Mouse (Mus musculus) gastrocnemius, postnatal 25 days (tissue): ENCODE data around the gene Scn2b. TPM values are rescaled to one million over a fixed set of nuclear protein-coding genes. Genes with fewer than 3 reads are reported as not detected.

Source experiments
- DNase-seq: peaks from one replicate; pipeline ENCODE4 v3.0.0; 2022
- long read RNA-seq, 2 experiments: library from polyadenylated mRNA; stranded (forward); transcript quantifications; one replicate each; pipeline ENCODE4 v2.0.0; 2021
- total RNA-seq, 2 experiments: library from RNA; stranded (reverse); gene quantifications; 1 replicate in 1 of 2; 2 replicates in 1 of 2; pipeline ENCODE4 v1.2.3; 2021

Scn2b gene
- 1 to 10 TPM; 1.7 to 1.9 TPM for total RNA-seq
- long read RNA-seq, experiment 1, partial matches to known transcripts: 0 of 1 reads
- long read RNA-seq, experiment 1, other reads (novel, unspliced or antisense): 1 of 1 reads
- long read RNA-seq, experiment 2, partial matches to known transcripts: 0 of 2 reads
- long read RNA-seq, experiment 2, other reads (novel, unspliced or antisense): 2 of 2 reads

GRCm38 (mm10) chr9:45117741-45118431 lies at the start of gene Scn2b:
TSS of gene Scn2b (plus strand) at chr9:45117782.
- DNase-seq: no peak

GRCm38 (mm10) chr9:45071800-45072199 lies 45.8 kb upstream of the Scn2b start:
- no peak for DNase-seq

- no peak for DNase-seq
Observed at GRCm38 (mm10) chr9:45077859-45078258, 39.7 kb upstream of the Scn2b start.

GRCm38 (mm10) chr9:45079011-45079410 lies 38.6 kb upstream of the Scn2b start, which contains the start of gene Jaml:
TSS of gene Jaml (plus strand) at chr9:45079183.
- DNase-seq: no peak

- no peak for DNase-seq
Observed at GRCm38 (mm10) chr9:45083132-45083531, 34.5 kb upstream of the Scn2b start.

- no peak for DNase-seq
Observed at GRCm38 (mm10) chr9:45084556-45084955, 33.0 kb upstream of the Scn2b start.

- DNase-seq: no peak
Observed at GRCm38 (mm10) chr9:45085741-45086690, 31.6 kb upstream of the Scn2b start.

GRCm38 (mm10) chr9:45088040-45088439 lies 29.5 kb upstream of the Scn2b start:
- DNase-seq: no peak

GRCm38 (mm10) chr9:45090811-45091210 lies 26.8 kb upstream of the Scn2b start:
- no peak for DNase-seq

GRCm38 (mm10) chr9:45092641-45093040 lies 24.9 kb upstream of the Scn2b start:
- DNase-seq: peak; percentile 16

- DNase-seq: no peak
Observed at GRCm38 (mm10) chr9:45095149-45095937, 22.2 kb upstream of the Scn2b start.

GRCm38 (mm10) chr9:45097877-45098276 lies 19.7 kb upstream of the Scn2b start:
- no peak for DNase-seq

- no peak for DNase-seq
Observed at GRCm38 (mm10) chr9:45098426-45098825, 19.2 kb upstream of the Scn2b start.

GRCm38 (mm10) chr9:45102528-45102927 lies 15.1 kb upstream of the Scn2b start:
- DNase-seq: no peak

GRCm38 (mm10) chr9:45103211-45103979 lies 14.2 kb upstream of the Scn2b start:
- DNase-seq: no peak

- DNase-seq: no peak
Observed at GRCm38 (mm10) chr9:45105596-45106374, 11.8 kb upstream of the Scn2b start.

GRCm38 (mm10) chr9:45115706-45116105 lies 1.9 kb upstream of the Scn2b start:
- DNase-seq: no peak

- DNase-seq: no peak
Observed at GRCm38 (mm10) chr9:45116819-45117218, 763 bp upstream of the Scn2b start.

- DNase-seq: no peak
Observed at GRCm38 (mm10) chr9:45118552-45118951, 970 bp downstream of the Scn2b start.

GRCm38 (mm10) chr9:45119316-45119953 lies 1.9 kb downstream of the Scn2b start:
- DNase-seq: no peak
